Mouse (Mus musculus): ENCODE data around the gene Hoxa11. TPM values are rescaled to one million over a fixed set of nuclear protein-coding genes. Genes with fewer than 3 reads are reported as not detected.

Hoxa11 gene
- polyA plus RNA-seq, 1 experiment from 2014 or later = not detected

DNA sequence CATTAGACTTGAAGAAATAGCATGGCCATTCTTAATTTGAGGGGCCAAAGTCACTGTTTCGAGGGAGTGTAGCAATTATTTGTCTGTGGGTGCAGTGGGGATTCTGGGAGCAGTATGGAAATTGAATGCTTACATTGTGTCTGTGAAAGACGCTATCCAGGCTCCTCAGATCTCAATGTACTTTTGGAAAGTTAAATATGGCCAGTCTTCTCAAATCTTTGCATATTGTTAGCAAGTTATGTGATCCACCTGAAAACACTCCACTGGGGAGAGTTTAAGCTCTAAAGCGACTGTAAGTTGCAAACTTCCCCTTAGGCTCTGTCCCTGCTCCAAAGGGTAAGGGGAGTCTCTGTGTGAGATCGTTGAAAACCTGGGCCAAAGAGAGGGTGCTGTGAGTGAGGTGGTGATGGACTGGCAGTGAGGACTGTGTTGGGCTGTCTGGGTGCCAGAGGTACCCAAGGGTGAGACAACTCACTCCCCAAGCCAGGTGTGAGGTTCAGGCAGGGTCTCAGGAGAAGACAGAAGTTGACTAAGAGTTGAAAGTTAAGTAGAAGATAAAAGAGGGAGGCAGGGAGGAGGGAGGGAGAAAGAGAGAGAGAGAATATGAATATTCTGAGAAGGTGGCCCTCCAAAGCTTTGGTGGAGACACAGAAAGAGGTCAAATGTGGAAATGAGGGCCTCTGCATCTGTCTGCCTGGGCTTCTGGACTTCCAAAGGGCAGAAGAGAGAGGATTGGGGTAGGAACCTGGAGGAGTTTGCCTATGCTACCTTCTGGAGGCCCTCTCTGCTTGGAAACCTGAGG, 38.5 kb downstream of the Hoxa11 start:
- Histone ChIP-seq H3K4me2 (no peak overlapping the region), H3K9me3 (replicated peaks) (no peaks in the 10 kb centered on the region), H3K4me1 (replicated peaks) (peaks cover 33% of the 10 kb centered on the region), H3K36me3 (no peaks in the 10 kb centered on the region), H3K9ac (no peak overlapping the region), H3K27me3 (peaks cover 98% of the 10 kb centered on the region), H3K4me3 (no peak overlapping the region), H3K27ac (no peak overlapping the region)
- 21% methylated on average over 4 of the region's 4 CpGs for WGBS
- no peak for ATAC-seq (replicated peaks; ENCODE audit: insufficient number of reproducible peaks, insufficient read depth, low FRiP score, low read depth)

GRCm38 (mm10) chr6:52205638-52206621, 39.7 kb downstream of the Hoxa11 start:
- Histone ChIP-seq H3K27ac (no peak overlapping the region), H3K9ac (no peak overlapping the region), H3K9me3 (replicated peaks) (no peaks in the 10 kb centered on the region), H3K36me3 (no peaks in the 10 kb centered on the region), H3K27me3 (peaks cover 98% of the 10 kb centered on the region), H3K4me2 (0 out of 2 replicates have a peak overlapping the region, but pooled peaks have one; percentile 8), H3K4me3 (0 out of 2 replicates have a peak overlapping the region, but pooled peaks have one; percentile 53), H3K4me1 (replicated peaks) (peaks cover 24% of the 10 kb centered on the region)
- ATAC-seq (replicated peaks; ENCODE audit: insufficient number of reproducible peaks, insufficient read depth, low FRiP score, low read depth) = no peak
- WGBS = 9% methylated on average over 55 of the region's 55 CpGs

GRCm38 (mm10) chr6:52205221-52205620, 40.4 kb downstream of the Hoxa11 start:
- no peak for ATAC-seq (replicated peaks; ENCODE audit: insufficient number of reproducible peaks, insufficient read depth, low FRiP score, low read depth)
- no peaks in the 10 kb centered on the region for H3K9me3 ChIP-seq (replicated peaks)
- no peak overlapping the region for H3K27ac ChIP-seq
- H3K4me1 ChIP-seq (replicated peaks) = peaks cover 24% of the 10 kb centered on the region
- peak overlapping the region; percentile 53 for H3K4me3 ChIP-seq
- 19% methylated on average over 14 of the region's 14 CpGs for WGBS
- no peaks in the 10 kb centered on the region for H3K36me3 ChIP-seq
- no peak overlapping the region for H3K9ac ChIP-seq
- peaks cover 98% of the 10 kb centered on the region for H3K27me3 ChIP-seq
- H3K4me2 ChIP-seq = 0 out of 2 replicates have a peak overlapping the region, but pooled peaks have one; percentile 8

- Histone ChIP-seq H3K27ac (peak within 1 kb of the TSS; percentile 25; the same call in 1 of the 2 replicates), H3K4me1 (replicated peaks) (peaks cover 24% of the 10 kb centered on the region), H3K4me2 (peak within 1 kb of the TSS; percentile 62), H3K9ac (peak within 1 kb of the TSS; percentile 52), H3K27me3 (peaks cover 98% of the 10 kb centered on the region), H3K9me3 (replicated peaks) (no peaks in the 10 kb centered on the region), H3K4me3 (peak within 1 kb of the TSS; percentile 53), H3K36me3 (no peaks in the 10 kb centered on the region)
- no peak for ATAC-seq (replicated peaks; ENCODE audit: insufficient number of reproducible peaks, insufficient read depth, low FRiP score, low read depth)
- WGBS = under 1% methylated on average over 65 of the region's 65 CpGs
Observed at GRCm38 (mm10) chr6:52204050-52204752, 41.4 kb downstream of the Hoxa11 start, which contains the start of gene Hoxa5. Gene Hoxa5 (minus strand): TSS chr6:52204587.

DNA sequence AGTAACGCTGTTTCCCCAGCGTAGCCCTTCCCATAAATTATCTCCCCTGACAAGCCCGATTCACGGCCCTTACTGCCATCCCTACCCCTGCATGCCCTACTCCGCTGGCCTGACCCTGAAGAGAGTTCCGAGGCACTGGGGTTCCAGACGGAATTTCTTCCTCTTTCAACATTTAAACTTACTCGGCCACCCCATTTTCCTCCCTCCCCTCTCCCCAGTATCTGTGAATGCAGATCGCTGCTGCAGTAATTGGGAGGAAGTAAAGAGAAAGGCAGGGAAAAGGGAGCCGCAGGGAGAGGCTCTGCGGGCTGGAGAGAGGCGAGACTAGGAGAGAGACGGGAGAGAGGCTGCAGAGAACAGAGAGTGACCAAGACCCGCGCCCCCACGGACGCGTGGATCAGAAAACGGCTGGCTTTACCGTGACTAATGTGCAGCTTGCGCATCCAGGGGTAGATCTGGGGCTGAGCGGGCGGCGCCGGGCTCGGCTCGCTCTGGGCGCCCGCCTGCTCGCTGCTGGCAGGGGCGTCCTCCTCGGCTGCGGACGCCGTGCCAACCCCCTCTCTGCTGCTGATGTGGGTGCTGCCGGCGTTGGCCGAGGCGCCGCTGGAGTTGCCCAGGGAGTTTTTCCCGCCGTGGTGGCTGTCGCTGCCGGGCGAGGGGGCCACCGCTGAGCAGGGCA, 42.1 kb downstream of the Hoxa11 start:
- no peaks in the 10 kb centered on the region for H3K9me3 ChIP-seq (replicated peaks)
- WGBS = 2% methylated on average over 46 of the region's 46 CpGs
- peak overlapping the region; percentile 25; the same call in 1 of the 2 replicates for H3K27ac ChIP-seq
- H3K4me3 ChIP-seq = peak overlapping the region; percentile 53
- peaks cover 98% of the 10 kb centered on the region for H3K27me3 ChIP-seq
- peak overlapping the region; percentile 52 for H3K9ac ChIP-seq
- peaks cover 19% of the 10 kb centered on the region for H3K4me1 ChIP-seq (replicated peaks)
- H3K36me3 ChIP-seq = no peaks in the 10 kb centered on the region
- peak overlapping the region; percentile 62 for H3K4me2 ChIP-seq
- ATAC-seq (replicated peaks; ENCODE audit: insufficient number of reproducible peaks, insufficient read depth, low FRiP score, low read depth) = no peak; the same call in 1 of the 2 replicates

GRCm38 (mm10) chr6:52203121-52203370, 42.6 kb downstream of the Hoxa11 start:
- no peak for ATAC-seq (replicated peaks; ENCODE audit: insufficient number of reproducible peaks, insufficient read depth, low FRiP score, low read depth)
- no peaks in the 10 kb centered on the region for H3K36me3 ChIP-seq
- peak overlapping the region; percentile 52; the same call in 1 of the 2 replicates for H3K9ac ChIP-seq
- peak overlapping the region; percentile 62 for H3K4me2 ChIP-seq
- H3K9me3 ChIP-seq (replicated peaks) = no peaks in the 10 kb centered on the region
- peaks cover 15% of the 10 kb centered on the region for H3K4me1 ChIP-seq (replicated peaks)
- peak overlapping the region; percentile 53 for H3K4me3 ChIP-seq
- H3K27me3 ChIP-seq = peaks cover 98% of the 10 kb centered on the region
- H3K27ac ChIP-seq = no peak overlapping the region
- 3% methylated on average over 10 of the region's 10 CpGs for WGBS

GRCm38 (mm10) chr6:52202362-52203120, 43.1 kb downstream of the Hoxa11 start:
- Histone ChIP-seq H3K36me3 (no peaks in the 10 kb centered on the region), H3K4me1 (replicated peaks) (peaks cover 14% of the 10 kb centered on the region), H3K27ac (no peak overlapping the region), H3K27me3 (peaks cover 99% of the 10 kb centered on the region), H3K9me3 (replicated peaks) (no peaks in the 10 kb centered on the region), H3K4me2 (peak overlapping the region; percentile 62; the same call in 1 of the 2 replicates), H3K9ac (peak overlapping the region; percentile 4; the same call in 1 of the 2 replicates), H3K4me3 (peak overlapping the region; percentile 53)
- no peak for ATAC-seq (replicated peaks; ENCODE audit: insufficient number of reproducible peaks, insufficient read depth, low FRiP score, low read depth)
- WGBS = 10% methylated on average over 22 of the region's 22 CpGs

- WGBS = 33% methylated on average over 1 of the region's 1 CpGs
- H3K36me3 ChIP-seq = no peaks in the 10 kb centered on the region
- no peak overlapping the region for H3K27ac ChIP-seq
- H3K4me3 ChIP-seq = no peak overlapping the region
- peaks cover 99% of the 10 kb centered on the region for H3K27me3 ChIP-seq
- H3K4me2 ChIP-seq = no peak overlapping the region; the same call in 1 of the 2 replicates
- no peak for ATAC-seq (replicated peaks; ENCODE audit: insufficient number of reproducible peaks, insufficient read depth, low FRiP score, low read depth)
- no peaks in the 10 kb centered on the region for H3K9me3 ChIP-seq (replicated peaks)
- peaks cover 14% of the 10 kb centered on the region for H3K4me1 ChIP-seq (replicated peaks)
- H3K9ac ChIP-seq = no peak overlapping the region
Observed at GRCm38 (mm10) chr6:52201269-52201668, 44.3 kb downstream of the Hoxa11 start.

GRCm38 (mm10) chr6:52200751-52201250, 44.8 kb downstream of the Hoxa11 start:
- no peak for ATAC-seq (replicated peaks; ENCODE audit: insufficient number of reproducible peaks, insufficient read depth, low FRiP score, low read depth)
- Histone ChIP-seq H3K4me1 (replicated peaks) (peaks cover 14% of the 10 kb centered on the region), H3K36me3 (no peaks in the 10 kb centered on the region), H3K9ac (no peak overlapping the region), H3K4me2 (no peak overlapping the region; the same call in 1 of the 2 replicates), H3K4me3 (no peak overlapping the region), H3K27me3 (peaks cover 99% of the 10 kb centered on the region), H3K27ac (no peak overlapping the region), H3K9me3 (replicated peaks) (no peaks in the 10 kb centered on the region)
- WGBS = 29% methylated on average over 10 of the region's 10 CpGs

All from heart, embryonic 15.5 days (tissue).